Mouse (Mus musculus): ENCODE results near the gene Slc9a5.

DNA sequence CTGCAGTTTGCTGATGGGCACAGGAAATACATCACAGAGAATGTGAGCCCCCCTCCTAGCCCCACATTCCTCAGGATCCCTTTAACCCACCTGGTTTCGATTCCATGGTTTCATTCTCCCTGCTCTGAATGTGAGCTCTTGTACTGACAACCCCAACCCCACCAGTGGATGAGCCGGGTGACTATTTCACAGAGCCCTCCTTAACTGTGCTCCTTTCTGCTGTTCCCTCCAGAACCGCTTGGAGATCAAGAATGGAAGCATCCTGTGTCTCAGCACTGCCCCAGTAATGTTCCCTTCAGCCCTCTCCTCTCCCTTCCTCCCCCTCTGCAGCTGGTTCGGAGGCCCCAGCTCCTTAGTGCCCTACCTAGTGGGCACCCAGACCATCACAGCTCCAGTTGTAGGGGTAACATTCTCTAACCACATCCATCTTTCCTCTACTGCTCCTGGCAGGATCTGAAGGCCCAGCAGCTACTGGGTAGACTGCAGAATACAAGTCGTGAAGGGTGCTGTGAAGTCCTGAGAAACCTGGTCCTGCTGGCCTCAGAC is 42.4 kb upstream of the Slc9a5 start:
- TF ChIP-seq CTCF (IDR thresholded peaks at IDR 0.05; ENCODE audit: low read depth, low read length) (no peak), GATA1 (IDR thresholded peaks at IDR 0.05; ENCODE audit: borderline replicate concordance, low read length) (no peak), POLR2AphosphoS5 (IDR thresholded peaks at IDR 0.05; ENCODE audit: insufficient replicate concordance, low read depth, low read length) (no peak), TAL1 (conservative IDR thresholded peaks at IDR 0.05; ENCODE audit: low read depth, low read length) (no peak)

All from G1E (cell line).